Mouse (Mus musculus): ENCODE measurements around the gene Cd164l2. TPM values are rescaled to one million over a fixed set of nuclear protein-coding genes. Genes with fewer than 3 reads are reported as not detected.

The Cd164l2 gene
- 7.4 and 10.9 TPM in 2 replicates for polyA plus RNA-seq (2012; rRNA removed)

- TF ChIP-seq POLR2A (IDR thresholded peaks at IDR 0.05; ENCODE audit: borderline replicate concordance, insufficient read depth, low read length): no peak
- TF ChIP-seq CTCF (IDR thresholded peaks at IDR 0.05; ENCODE audit: borderline replicate concordance, insufficient read depth, low read depth, low read length): no peak
- Histone ChIP-seq H3K4me3 (replicated peaks; ENCODE audit: insufficient read depth, low read depth, low read length) (peak within 1 kb of the TSS; percentile 73), H3K27ac (ENCODE audit: insufficient read depth, low read length) (0 out of 2 replicates have a peak within 1 kb of the TSS, but pooled peaks have one; percentile 3), H3K4me1 (ENCODE audit: control insufficient read depth, insufficient read depth, low read length) (peaks cover 23% of the 10 kb centered on the region), H3K27me3 (ENCODE audit: control insufficient read depth, insufficient read depth, low read length) (no peaks in the 10 kb centered on the region)
- DNase-seq: peak; percentile 49 to 50
- WGBS: 6% methylated on average over 50 of the region's 52 CpGs
These were observed at the start of gene Cd164l2, which contains the start of gene Gpr3 for GRCm38 (mm10) chr4:133211751-133212561. Gene Cd164l2, plus strand, starts transcription at chr4:133212131. Gene Gpr3, minus strand, starts transcription at chr4:133212536.

DNA sequence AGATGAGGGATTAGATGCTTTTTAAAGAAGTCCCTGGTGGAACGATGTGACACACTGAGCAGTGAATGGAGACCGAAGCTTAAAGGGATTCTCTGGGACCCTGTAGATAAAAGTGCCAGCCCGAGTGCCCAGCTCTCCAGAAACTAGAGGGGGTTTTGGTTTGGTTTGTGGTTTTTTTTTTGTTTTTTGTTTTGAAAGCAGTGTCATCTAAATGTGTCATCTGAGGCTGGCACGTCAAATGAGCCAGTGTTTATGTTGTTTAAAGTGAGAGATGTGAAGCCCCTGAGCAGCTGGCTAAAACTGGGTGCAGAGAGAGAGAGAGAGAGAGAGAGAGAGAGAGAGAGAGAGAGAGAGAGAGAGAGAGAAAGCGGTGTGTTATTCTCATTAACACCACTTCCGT is 49.7 kb upstream of the Cd164l2 start:
- H3K4me1 ChIP-seq (ENCODE audit: control insufficient read depth, insufficient read depth, low read length): peaks cover 6% of the 10 kb centered on the region
- 84% methylated on average over 6 of the region's 6 CpGs for WGBS
- no peak for TF ChIP-seq POLR2A (IDR thresholded peaks at IDR 0.05; ENCODE audit: borderline replicate concordance, insufficient read depth, low read length)
- no peak for TF ChIP-seq CTCF (IDR thresholded peaks at IDR 0.05; ENCODE audit: borderline replicate concordance, insufficient read depth, low read depth, low read length)
- no peaks in the 10 kb centered on the region for H3K27me3 ChIP-seq (ENCODE audit: control insufficient read depth, insufficient read depth, low read length)
- H3K4me3 ChIP-seq (replicated peaks; ENCODE audit: insufficient read depth, low read depth, low read length): no peak overlapping the region
- no peak overlapping the region for H3K27ac ChIP-seq (ENCODE audit: insufficient read depth, low read length)
- no peak for DNase-seq

GRCm38 (mm10) chr4:133166773-133167172 is 45.2 kb upstream of the Cd164l2 start:
- Histone ChIP-seq H3K4me1 (ENCODE audit: control insufficient read depth, insufficient read depth, low read length) (no peaks in the 10 kb centered on the region), H3K27ac (ENCODE audit: insufficient read depth, low read length) (no peak overlapping the region), H3K4me3 (replicated peaks; ENCODE audit: insufficient read depth, low read depth, low read length) (no peak overlapping the region), H3K27me3 (ENCODE audit: control insufficient read depth, insufficient read depth, low read length) (no peaks in the 10 kb centered on the region)
- WGBS: 93% methylated on average over 9 of the region's 9 CpGs
- no peak for DNase-seq
- no peak for TF ChIP-seq POLR2A (IDR thresholded peaks at IDR 0.05; ENCODE audit: borderline replicate concordance, insufficient read depth, low read length)
- no peak for TF ChIP-seq CTCF (IDR thresholded peaks at IDR 0.05; ENCODE audit: borderline replicate concordance, insufficient read depth, low read depth, low read length)

DNA sequence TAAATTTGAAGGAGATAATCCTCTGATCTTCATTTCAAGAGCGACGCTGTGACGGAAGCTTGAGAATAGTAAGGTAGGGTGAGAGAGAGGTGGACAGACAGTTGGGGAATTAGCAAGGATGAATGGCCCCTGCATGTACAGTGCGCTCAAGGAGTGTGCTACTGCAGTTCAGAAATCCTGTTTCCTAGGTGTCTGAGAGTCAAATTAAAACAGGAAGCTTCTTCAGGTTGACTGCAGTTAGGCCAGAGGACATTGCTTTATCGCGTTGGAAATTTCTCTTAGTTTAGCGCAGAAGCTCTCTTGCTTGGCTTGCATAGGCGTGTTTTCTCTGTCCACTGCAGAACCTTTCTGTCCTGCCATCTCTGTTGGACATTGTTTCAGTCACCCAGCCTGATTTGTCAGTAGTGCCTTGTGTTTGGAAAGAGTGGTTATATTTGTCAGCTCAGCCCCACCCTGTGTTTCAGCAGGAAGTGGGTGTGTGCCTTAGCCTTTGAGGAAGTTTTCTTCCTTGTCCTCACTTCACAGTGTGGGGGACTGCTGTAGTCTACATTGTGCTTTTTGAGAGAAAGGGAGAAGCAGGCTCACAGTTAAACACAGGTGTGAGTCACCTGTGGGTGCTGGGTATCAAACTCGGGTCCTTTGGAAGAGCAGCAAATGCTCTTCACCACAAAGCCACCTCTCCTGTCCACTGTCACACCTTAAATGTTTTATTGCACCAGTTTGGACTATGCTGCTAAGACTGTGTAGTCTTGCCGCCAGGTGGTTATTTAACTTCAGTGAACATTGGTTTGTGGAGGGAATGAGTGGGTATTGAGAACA is 42.5 kb upstream of the Cd164l2 start:
- no peak for TF ChIP-seq POLR2A (IDR thresholded peaks at IDR 0.05; ENCODE audit: borderline replicate concordance, insufficient read depth, low read length)
- no peak for TF ChIP-seq CTCF (IDR thresholded peaks at IDR 0.05; ENCODE audit: borderline replicate concordance, insufficient read depth, low read depth, low read length)
- WGBS: 87% methylated on average over 10 of the region's 10 CpGs
- H3K4me3 ChIP-seq (replicated peaks; ENCODE audit: insufficient read depth, low read depth, low read length): no peak overlapping the region
- H3K27ac ChIP-seq (ENCODE audit: insufficient read depth, low read length): no peak overlapping the region; the same call in 1 of the 2 replicates
- DNase-seq: no peak
- peaks cover 3% of the 10 kb centered on the region; the same call in 1 of the 2 replicates for H3K4me1 ChIP-seq (ENCODE audit: control insufficient read depth, insufficient read depth, low read length)
- H3K27me3 ChIP-seq (ENCODE audit: control insufficient read depth, insufficient read depth, low read length): no peaks in the 10 kb centered on the region

GRCm38 (mm10) chr4:133170056-133170524 is 41.8 kb upstream of the Cd164l2 start:
- no peaks in the 10 kb centered on the region for H3K27me3 ChIP-seq (ENCODE audit: control insufficient read depth, insufficient read depth, low read length)
- H3K4me1 ChIP-seq (ENCODE audit: control insufficient read depth, insufficient read depth, low read length): peaks cover 3% of the 10 kb centered on the region; the same call in 1 of the 2 replicates
- no peak for DNase-seq
- no peak for TF ChIP-seq CTCF (IDR thresholded peaks at IDR 0.05; ENCODE audit: borderline replicate concordance, insufficient read depth, low read depth, low read length)
- TF ChIP-seq POLR2A (IDR thresholded peaks at IDR 0.05; ENCODE audit: borderline replicate concordance, insufficient read depth, low read length): no peak
- H3K27ac ChIP-seq (ENCODE audit: insufficient read depth, low read length): no peak overlapping the region
- 49% methylated on average over 3 of the region's 3 CpGs for WGBS
- no peak overlapping the region for H3K4me3 ChIP-seq (replicated peaks; ENCODE audit: insufficient read depth, low read depth, low read length)

DNA sequence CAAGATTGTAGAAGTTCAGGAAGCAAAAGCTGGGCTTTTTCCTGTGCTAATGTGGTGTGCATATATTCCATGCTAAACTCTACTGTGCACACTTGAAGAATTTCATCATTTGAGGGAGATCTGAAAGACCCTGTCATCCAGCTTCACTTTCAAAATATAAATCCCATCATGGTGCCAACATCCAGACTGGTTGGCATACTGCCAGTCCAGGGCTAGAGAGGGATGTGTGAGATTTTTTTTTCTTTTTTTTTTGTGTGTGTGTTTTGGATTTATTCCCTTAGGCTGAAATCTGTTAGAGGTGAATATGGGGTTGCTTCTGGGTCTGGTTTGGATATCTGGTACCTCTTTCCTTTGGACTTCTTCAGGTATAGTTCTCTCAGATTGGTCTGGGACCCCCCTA is 41.3 kb upstream of the Cd164l2 start:
- Histone ChIP-seq H3K4me3 (replicated peaks; ENCODE audit: insufficient read depth, low read depth, low read length) (no peak overlapping the region), H3K27me3 (ENCODE audit: control insufficient read depth, insufficient read depth, low read length) (no peaks in the 10 kb centered on the region), H3K27ac (ENCODE audit: insufficient read depth, low read length) (no peak overlapping the region), H3K4me1 (ENCODE audit: control insufficient read depth, insufficient read depth, low read length) (peaks cover 4% of the 10 kb centered on the region)
- DNase-seq: no peak
- TF ChIP-seq CTCF (IDR thresholded peaks at IDR 0.05; ENCODE audit: borderline replicate concordance, insufficient read depth, low read depth, low read length): no peak
- no peak for TF ChIP-seq POLR2A (IDR thresholded peaks at IDR 0.05; ENCODE audit: borderline replicate concordance, insufficient read depth, low read length)

- H3K4me3 ChIP-seq (replicated peaks; ENCODE audit: insufficient read depth, low read depth, low read length): no peak overlapping the region
- no peak for DNase-seq
- 78% methylated on average over 4 of the region's 4 CpGs for WGBS
- TF ChIP-seq CTCF (IDR thresholded peaks at IDR 0.05; ENCODE audit: borderline replicate concordance, insufficient read depth, low read depth, low read length) (no peak), POLR2A (IDR thresholded peaks at IDR 0.05; ENCODE audit: borderline replicate concordance, insufficient read depth, low read length) (no peak)
- H3K27me3 ChIP-seq (ENCODE audit: control insufficient read depth, insufficient read depth, low read length): no peaks in the 10 kb centered on the region
- H3K27ac ChIP-seq (ENCODE audit: insufficient read depth, low read length): no peak overlapping the region
- peaks cover 18% of the 10 kb centered on the region for H3K4me1 ChIP-seq (ENCODE audit: control insufficient read depth, insufficient read depth, low read length)
These were observed 39.5 kb upstream of the Cd164l2 start for GRCm38 (mm10) chr4:133172451-133172850.

Measured in cerebellum, adult 2 months (tissue).